Mouse (Mus musculus) brain, embryonic 14.5 days (tissue): ENCODE measurements around the gene 4933411K16Rik.

Source experiments
- CTCF ChIP-seq: fragments of 200-500 bp; IDR thresholded peaks from 2 replicates; pipeline ENCODE4 v1.5.1; 2012; ENCODE audit warnings: inconsistent platforms, mild to moderate bottlenecking, moderate library complexity, borderline replicate concordance; ENCODE audit not compliant: insufficient read depth, insufficient read length; ENCODE audit errors: extremely low read depth
- POLR2A ChIP-seq: fragments of 200-500 bp; IDR thresholded peaks from 2 replicates; pipeline ENCODE4 v1.6.1; 2012; ENCODE audit warnings: mild to moderate bottlenecking, inconsistent platforms, borderline replicate concordance; ENCODE audit not compliant: poor library complexity, insufficient read depth, insufficient read length, severe bottlenecking; ENCODE audit errors: extremely low read depth

- no peak for TF ChIP-seq CTCF
- no peak for TF ChIP-seq POLR2A
These were observed 6.4 kb downstream of the 4933411K16Rik start for GRCm38 (mm10) chr19:42058426-42058825.
